Mouse (Mus musculus): ENCODE data around the gene Eif2ak4.

DNA sequence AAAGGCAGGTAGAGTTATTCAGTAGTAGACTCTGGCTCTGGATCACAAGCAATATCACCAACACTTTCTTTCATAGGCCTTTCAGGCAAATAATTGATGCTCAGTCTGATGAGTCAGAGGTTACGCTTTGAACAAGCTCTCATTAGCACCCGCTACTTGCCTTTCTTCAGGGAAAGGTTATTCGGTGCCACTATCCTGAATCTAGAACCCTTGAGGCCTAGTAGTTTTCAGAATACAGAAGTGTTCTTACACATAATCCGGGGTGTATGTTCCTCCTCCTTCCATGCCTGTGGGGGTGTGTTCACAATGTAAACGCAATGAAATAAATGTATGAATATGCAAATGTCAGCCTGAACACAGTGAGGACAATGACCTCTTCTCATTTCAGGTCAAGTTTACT lies 1.7 kb downstream of the Eif2ak4 start:
- TF ChIP-seq CTCF (IDR thresholded peaks at IDR 0.05; ENCODE audit: extremely low read depth, insufficient read depth, insufficient read length, insufficient replicate concordance): no peak
- TF ChIP-seq POLR2A (IDR thresholded peaks at IDR 0.05; ENCODE audit: low read depth, low read length): no peak
